Comparison of ENCODE assay signal across 17 mouse cellular contexts in the genomic region with DNA sequence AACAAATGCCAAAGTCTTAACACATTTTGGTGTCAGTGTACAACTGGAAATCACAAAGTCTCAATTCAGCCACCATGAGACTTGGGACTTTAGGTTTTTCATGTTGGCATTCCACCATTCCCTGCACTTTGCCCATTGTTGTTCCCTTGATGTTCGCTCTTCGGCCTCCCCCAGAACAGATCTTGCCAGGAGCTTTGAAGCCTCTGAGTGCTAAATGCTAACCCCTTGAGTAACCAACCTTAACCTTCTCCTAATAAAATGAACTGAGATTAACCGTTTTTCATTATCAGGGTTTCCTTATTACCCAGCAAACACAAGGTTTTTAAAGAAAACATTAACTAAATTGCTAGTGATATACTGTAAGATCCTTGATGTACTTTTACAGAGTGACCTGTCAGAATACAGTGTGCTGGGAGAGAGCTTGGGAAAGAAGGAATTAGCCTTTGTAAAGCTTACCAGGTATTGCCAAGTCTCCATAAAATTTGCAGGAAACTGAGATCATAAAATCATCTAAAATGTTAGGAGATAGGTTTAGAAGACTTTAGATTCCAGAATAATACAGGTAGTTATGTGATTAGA.
"Had no signal": no experiment of that assay in that cellular context is flagged by ENCODE, and none has a peak within 500 bp of the region (broad histone marks: within the 10 kb centered on the region; RNA-seq: fewer than 3 reads in every experiment).

No protein-coding gene starts in this region.

- H3K9me3 ChIP-seq: limb, embryonic 12.5 days; liver, embryonic 13.5 days; lung, embryonic 15.5 days; megakaryocyte, embryonic 14.5 days; midbrain, embryonic 15.5 days; neural tube, embryonic 12.5 days had no signal

- H3K4me1 ChIP-seq: liver, embryonic 13.5 days; megakaryocyte, embryonic 14.5 days; midbrain, embryonic 15.5 days; neural tube, embryonic 12.5 days had no signal

- H3K36me3 ChIP-seq: limb, embryonic 12.5 days; liver, embryonic 13.5 days; lung, embryonic 15.5 days; midbrain, embryonic 15.5 days; neural tube, embryonic 12.5 days had no signal

- H3K4me2 ChIP-seq: limb, embryonic 12.5 days; liver, embryonic 13.5 days; lung, embryonic 15.5 days; midbrain, embryonic 11.5 days; midbrain, embryonic 15.5 days; neural tube, embryonic 12.5 days had no signal

- ATAC-seq: inflammation-experienced regulatory T-cells, adult 6 months; liver, postnatal 0 days; midbrain, embryonic 15.5 days had no signal

- H3K4me3 ChIP-seq: limb, embryonic 12.5 days; liver, embryonic 13.5 days; lung, embryonic 15.5 days; megakaryocyte, embryonic 14.5 days; midbrain, embryonic 15.5 days; neural tube, embryonic 12.5 days had no signal

- H3K9ac ChIP-seq: limb, embryonic 12.5 days; liver, embryonic 13.5 days; liver, postnatal 0 days; lung, embryonic 15.5 days; midbrain, embryonic 15.5 days; neural tube, embryonic 12.5 days had no signal

- H3K27ac ChIP-seq: limb, embryonic 12.5 days; liver, embryonic 13.5 days; lung, embryonic 15.5 days; macrophage; midbrain, embryonic 15.5 days; neural tube, embryonic 12.5 days had no signal

- DNase-seq: layer of hippocampus, adult 9-11 months; layer of hippocampus, postnatal 36 days; liver; liver, embryonic 13.5 days; liver, postnatal 0 days; lung, postnatal 14 days; spleen, adult 18-20 months; thymus, adult 2 months; thymus, postnatal 25 days had no signal

- H3K27me3 ChIP-seq: limb, embryonic 12.5 days; liver, embryonic 13.5 days; lung, embryonic 15.5 days; megakaryocyte, embryonic 14.5 days; midbrain, embryonic 15.5 days; neural tube, embryonic 12.5 days had no signal
